Mouse (Mus musculus) lung, embryonic 14.5 days (tissue): ENCODE data around the gene Vim. TPM values are rescaled to one million over a fixed set of nuclear protein-coding genes. Genes with fewer than 3 reads are reported as not detected.

Experiments
- ATAC-seq: fragments of 200-750 bp; cut with Nextera tagmentation; 2 replicates; pipeline ENCODE4 v1.8.0; 2017; ENCODE audit warnings: mild to moderate bottlenecking, moderate TSS enrichment, moderate library complexity; ENCODE audit not compliant: insufficient read depth
- DNase-seq: peaks from one replicate; pipeline ENCODE4 v3.0.0-alpha.2; 2015
- H3K27ac ChIP-seq: fragments of 300-500 bp; sonication (generic); 2 replicates; pipeline ENCODE4 v1.5.1; 2014; ENCODE audit warnings: low read depth, mild to moderate bottlenecking, moderate library complexity
- H3K27me3 ChIP-seq: fragments of 300-500 bp; sonication (generic); 2 replicates; pipeline ENCODE4 v1.6.1; 2014; ENCODE audit warnings: low read length, control low read depth; ENCODE audit not compliant: insufficient read depth
- H3K36me3 ChIP-seq: fragments of 300-500 bp; sonication (generic); 2 replicates; pipeline ENCODE4 v1.6.1; 2014; ENCODE audit warnings: control low read depth; ENCODE audit not compliant: insufficient read depth
- H3K4me1 ChIP-seq: fragments of 300-500 bp; sonication (generic); 2 replicates; pipeline ENCODE4 v1.6.1; 2014; ENCODE audit warnings: antibody characterized with exemption, control low read depth; ENCODE audit not compliant: insufficient read depth
- H3K4me2 ChIP-seq: fragments of 300-500 bp; sonication (generic); 2 replicates; pipeline ENCODE4 v1.6.1; 2014; ENCODE audit warnings: mild to moderate bottlenecking
- H3K4me3 ChIP-seq: fragments of 300-500 bp; sonication (generic); 2 replicates; pipeline ENCODE4 v1.5.1; 2014; ENCODE audit warnings: low read depth, low read length
- H3K9ac ChIP-seq: fragments of 300-500 bp; sonication (generic); 2 replicates; pipeline ENCODE4 v1.6.1; 2014
- H3K9me3 ChIP-seq: fragments of 300-500 bp; sonication (generic); 2 replicates; pipeline ENCODE4 v1.6.1; 2016; ENCODE audit warnings: low read depth, low read length, control low read depth
- CTCF ChIP-seq: IDR thresholded peaks from 2 replicates; pipeline ENCODE4 v1.5.1; 2016; ENCODE audit warnings: antibody characterized with exemption, low read depth
- WGBS: fragments of 180-500 bp; shearing (Covaris S2); extraction: QIAGEN DNeasy Blood & Tissue Kit; methylation state at CpG from one replicate; pipeline ENCODE4 v1.1.7; 2014; 5-methylcytosine and 5-hydroxymethylcytosine counted together
- polyA plus RNA-seq: library from polyadenylated mRNA; unstranded; fragments of >200 nt; fragmentation: Nextera tagmentation; extraction: Ambion mirVana; gene quantifications from 2 replicates; pipeline ENCODE4 v1.2.1, GENCODE M21; 2014

The Vim gene
- polyA plus RNA-seq, 1 experiment from 2014 or later, result 843 TPM

GRCm38 (mm10) chr2:13570122-13570521 is 3.6 kb upstream of the Vim start:
- no peak for ATAC-seq

DNA sequence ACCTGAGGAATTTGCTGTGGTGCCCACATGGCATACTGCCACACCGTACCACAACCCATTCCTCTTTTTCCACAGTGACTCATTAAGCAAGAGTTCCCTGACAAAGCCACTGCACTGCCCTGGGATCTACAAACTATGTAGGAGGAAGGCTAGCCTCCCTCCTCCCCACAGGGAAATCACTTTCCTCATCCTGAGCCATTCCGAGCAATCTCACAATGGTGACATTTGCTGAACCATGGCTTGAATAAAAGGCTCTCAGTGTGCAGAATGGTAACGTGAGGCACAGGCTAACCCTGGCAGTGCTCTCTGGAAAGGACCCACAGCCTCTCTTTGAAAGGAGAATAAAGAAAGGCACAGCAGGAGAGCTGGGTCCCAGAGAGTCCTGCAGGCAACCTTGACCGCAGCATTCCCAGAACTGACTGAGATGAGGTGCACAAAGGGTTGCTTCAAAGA is 1.6 kb upstream of the Vim start:
- ATAC-seq (no peak), DNase-seq (no peak)
- WGBS, result 45% methylated on average over 4 of the region's 4 CpGs
- H3K4me1 ChIP-seq, result peaks cover 13% of the 10 kb centered on the region
- peak overlapping the region; percentile 77 for H3K4me2 ChIP-seq
- H3K27me3 ChIP-seq, result no peaks in the 10 kb centered on the region
- no peak for TF ChIP-seq CTCF
- peak overlapping the region; percentile 60; the same call in 1 of the 2 replicates for H3K9ac ChIP-seq
- no peaks in the 10 kb centered on the region for H3K9me3 ChIP-seq
- H3K36me3 ChIP-seq, result peaks cover 12% of the 10 kb centered on the region
- peak overlapping the region; percentile 97 for H3K27ac ChIP-seq
- no peak overlapping the region for H3K4me3 ChIP-seq

More at GRCm38 (mm10) chr2:13570122-13570521, 3.6 kb upstream of the Vim start:
- Histone ChIP-seq H3K9ac (no peak overlapping the region), H3K4me3 (no peak overlapping the region), H3K36me3 (no peaks in the 10 kb centered on the region), H3K9me3 (no peaks in the 10 kb centered on the region), H3K4me2 (no peak overlapping the region), H3K27ac (no peak overlapping the region), H3K4me1 (peaks cover 11% of the 10 kb centered on the region), H3K27me3 (no peaks in the 10 kb centered on the region)
- DNase-seq, result no peak
- no peak for TF ChIP-seq CTCF
- WGBS, result 62% methylated on average over 2 of the region's 2 CpGs

DNA sequence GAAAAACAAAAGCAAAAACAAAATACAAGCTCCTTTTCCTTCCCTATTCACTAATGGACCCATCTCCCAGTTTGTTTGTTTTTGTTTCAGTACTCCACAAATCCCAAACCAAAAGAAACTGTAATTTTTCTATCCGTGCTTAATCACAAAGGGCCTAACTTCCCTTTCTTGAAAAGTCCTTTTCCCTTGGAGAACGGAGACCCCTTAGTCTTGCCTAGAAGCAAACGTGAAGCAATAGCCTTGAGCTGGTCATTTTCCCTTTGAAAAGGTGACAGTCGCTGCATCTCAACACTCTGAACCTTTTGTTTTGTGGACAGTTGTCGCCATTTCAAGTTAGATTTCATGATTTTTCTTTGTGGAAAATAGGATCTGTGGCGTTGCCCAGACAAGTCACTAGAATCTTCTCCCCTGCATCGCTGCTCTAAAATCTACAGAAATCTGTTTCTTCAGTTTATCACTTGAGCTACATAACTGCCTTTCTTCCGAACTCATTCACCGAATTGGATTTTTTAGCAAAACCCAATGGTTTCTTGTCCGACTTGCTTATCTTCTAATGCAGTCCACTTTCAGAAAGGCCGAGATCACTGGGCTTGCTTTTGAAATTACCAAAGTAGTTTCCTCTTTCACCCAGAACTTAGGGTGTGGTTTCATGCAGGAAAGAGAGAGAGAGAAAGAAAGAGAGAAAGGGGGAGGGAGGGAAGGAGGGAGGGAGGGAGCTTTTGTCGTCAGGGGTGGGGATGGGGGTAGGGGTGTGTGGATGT is 900 bp upstream of the Vim start:
- H3K27ac ChIP-seq, result peak overlapping the region; percentile 97
- H3K4me3 ChIP-seq, result peak overlapping the region; percentile 82
- H3K9ac ChIP-seq, result peak overlapping the region; percentile 60
- 12% methylated on average over 12 of the region's 12 CpGs for WGBS
- ATAC-seq, result peak; percentile 32
- H3K9me3 ChIP-seq, result no peaks in the 10 kb centered on the region
- peak; percentile 68 for DNase-seq
- H3K36me3 ChIP-seq, result peaks cover 16% of the 10 kb centered on the region
- H3K27me3 ChIP-seq, result no peaks in the 10 kb centered on the region
- H3K4me2 ChIP-seq, result peak overlapping the region; percentile 77
- TF ChIP-seq CTCF, result no peak
- peaks cover 13% of the 10 kb centered on the region for H3K4me1 ChIP-seq

DNA sequence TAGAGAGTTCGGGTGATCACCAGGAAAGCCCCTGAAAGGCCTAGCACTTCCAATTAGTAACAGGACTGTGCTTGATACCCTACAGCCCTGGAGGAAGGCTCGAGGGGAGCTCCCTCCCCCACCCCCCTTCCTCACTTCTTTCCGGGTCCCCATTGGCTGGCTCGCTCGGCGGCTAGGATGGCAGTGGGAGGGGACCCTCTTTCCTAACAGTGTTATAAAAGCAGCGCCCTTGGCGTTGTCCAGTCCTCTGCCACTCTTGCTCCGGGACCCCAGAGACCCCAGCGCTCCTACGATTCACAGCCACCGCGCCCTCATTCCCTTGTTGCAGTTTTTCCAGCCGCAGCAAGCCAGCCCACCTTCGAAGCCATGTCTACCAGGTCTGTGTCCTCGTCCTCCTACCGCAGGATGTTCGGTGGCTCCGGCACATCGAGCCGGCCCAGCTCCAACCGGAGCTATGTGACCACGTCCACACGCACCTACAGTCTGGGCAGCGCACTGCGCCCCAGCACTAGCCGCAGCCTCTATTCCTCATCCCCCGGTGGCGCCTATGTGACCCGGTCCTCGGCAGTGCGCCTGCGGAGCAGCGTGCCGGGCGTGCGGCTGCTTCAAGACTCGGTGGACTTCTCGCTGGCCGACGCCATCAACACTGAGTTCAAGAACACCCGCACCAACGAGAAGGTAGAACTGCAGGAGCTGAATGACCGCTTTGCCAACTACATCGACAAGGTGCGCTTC is 506 bp downstream of the Vim start:
- peak; percentile 93 for DNase-seq
- Histone ChIP-seq H3K36me3 (peaks cover 27% of the 10 kb centered on the region), H3K4me2 (peak overlapping the region; percentile 77), H3K27ac (peak overlapping the region; percentile 97), H3K9ac (peak overlapping the region; percentile 84), H3K4me3 (peak overlapping the region; percentile 82), H3K27me3 (no peaks in the 10 kb centered on the region), H3K9me3 (no peaks in the 10 kb centered on the region), H3K4me1 (peaks cover 13% of the 10 kb centered on the region)
- ATAC-seq, result peak; percentile 93
- WGBS, result under 1% methylated on average over 46 of the region's 46 CpGs
- TF ChIP-seq CTCF, result peak; percentile 39; the same call in 1 of the 2 replicates

DNA sequence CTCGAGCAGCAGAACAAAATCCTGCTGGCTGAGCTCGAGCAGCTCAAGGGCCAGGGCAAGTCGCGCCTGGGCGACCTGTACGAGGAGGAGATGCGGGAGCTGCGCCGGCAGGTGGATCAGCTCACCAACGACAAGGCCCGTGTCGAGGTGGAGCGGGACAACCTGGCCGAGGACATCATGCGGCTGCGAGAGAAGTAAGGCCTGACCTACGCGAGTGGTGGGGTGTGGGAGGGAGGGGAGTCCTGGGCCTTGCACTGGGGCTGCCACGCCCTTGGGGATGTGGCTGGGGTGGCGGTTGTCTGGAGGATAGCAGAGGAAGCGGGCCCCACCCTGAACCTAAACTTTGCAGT is 1.0 kb downstream of the Vim start:
- Histone ChIP-seq H3K4me1 (peaks cover 13% of the 10 kb centered on the region), H3K27ac (peak overlapping the region; percentile 97), H3K4me3 (peak overlapping the region; percentile 82), H3K4me2 (peak overlapping the region; percentile 77), H3K9ac (peak overlapping the region; percentile 84), H3K9me3 (no peaks in the 10 kb centered on the region), H3K36me3 (peaks cover 33% of the 10 kb centered on the region), H3K27me3 (no peaks in the 10 kb centered on the region)
- no peak for TF ChIP-seq CTCF
- DNase-seq, result peak; percentile 53
- ATAC-seq, result no peak
- under 1% methylated on average over 21 of the region's 21 CpGs for WGBS

- Histone ChIP-seq H3K36me3 (peaks cover 39% of the 10 kb centered on the region), H3K4me2 (peak overlapping the region; percentile 77), H3K27ac (peak overlapping the region; percentile 97), H3K27me3 (no peaks in the 10 kb centered on the region), H3K9ac (peak overlapping the region; percentile 84), H3K4me1 (peaks cover 13% of the 10 kb centered on the region), H3K4me3 (peak overlapping the region; percentile 82), H3K9me3 (no peaks in the 10 kb centered on the region)
- peak; percentile 94 for DNase-seq
- no peak for ATAC-seq
- TF ChIP-seq CTCF, result peak; percentile 76
- WGBS, result 1% methylated on average over 13 of the region's 13 CpGs
Observed at GRCm38 (mm10) chr2:13575287-13575801, 1.6 kb downstream of the Vim start.

- Histone ChIP-seq H3K9ac (peak overlapping the region; percentile 84), H3K36me3 (peaks cover 44% of the 10 kb centered on the region), H3K4me3 (peak overlapping the region; percentile 82), H3K27me3 (no peaks in the 10 kb centered on the region), H3K9me3 (no peaks in the 10 kb centered on the region), H3K27ac (peak overlapping the region; percentile 97; the same call in 1 of the 2 replicates), H3K4me1 (peaks cover 13% of the 10 kb centered on the region), H3K4me2 (peak overlapping the region; percentile 77)
- 8% methylated on average over 6 of the region's 6 CpGs for WGBS
- DNase-seq (peak; percentile 69), ATAC-seq (no peak)
- no peak for TF ChIP-seq CTCF
Observed at GRCm38 (mm10) chr2:13575926-13576325, 2.2 kb downstream of the Vim start.
